Mouse (Mus musculus): ENCODE data around the gene Itga3.
A peak's percentile ranks its signal among the peaks of the same experiment; 100 is the strongest.

Itga3 gene

DNA sequence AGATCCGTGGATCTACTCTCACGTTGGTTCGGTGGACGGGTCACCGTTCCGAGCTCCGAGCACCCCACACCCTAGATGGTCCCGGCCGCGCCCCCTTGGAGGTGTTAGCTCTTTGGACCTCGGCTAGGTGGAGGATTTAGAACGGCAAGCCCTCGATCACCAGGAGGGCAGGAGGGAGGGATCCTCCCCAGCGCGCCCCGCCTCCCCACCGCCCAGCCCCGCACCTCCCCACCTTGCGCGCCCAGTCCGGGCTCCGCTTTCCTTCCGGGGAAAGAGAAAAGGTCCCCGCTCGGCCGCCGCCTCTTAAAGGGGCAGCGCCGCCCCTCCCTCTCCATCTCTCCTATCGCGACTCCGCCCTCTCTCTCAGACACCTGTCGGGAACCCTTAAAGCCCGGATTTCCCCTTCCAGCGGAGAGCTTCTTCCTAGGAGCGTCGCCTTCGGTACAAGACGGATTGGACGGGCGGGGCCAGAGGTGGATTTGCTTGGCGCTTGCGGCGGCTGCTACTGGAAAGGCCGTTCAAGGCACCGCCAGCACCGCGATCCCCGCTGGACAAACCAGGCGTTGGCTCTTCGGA, at the start of gene Itga3:
Itga3 (minus strand) TSS at position 266 of the 576 bp plus-strand sequence.
- peak in 1 of 2 experiments; percentile 14 for DNase-seq (ENCODE audit: low spot score in 2 of 2)

DNA sequence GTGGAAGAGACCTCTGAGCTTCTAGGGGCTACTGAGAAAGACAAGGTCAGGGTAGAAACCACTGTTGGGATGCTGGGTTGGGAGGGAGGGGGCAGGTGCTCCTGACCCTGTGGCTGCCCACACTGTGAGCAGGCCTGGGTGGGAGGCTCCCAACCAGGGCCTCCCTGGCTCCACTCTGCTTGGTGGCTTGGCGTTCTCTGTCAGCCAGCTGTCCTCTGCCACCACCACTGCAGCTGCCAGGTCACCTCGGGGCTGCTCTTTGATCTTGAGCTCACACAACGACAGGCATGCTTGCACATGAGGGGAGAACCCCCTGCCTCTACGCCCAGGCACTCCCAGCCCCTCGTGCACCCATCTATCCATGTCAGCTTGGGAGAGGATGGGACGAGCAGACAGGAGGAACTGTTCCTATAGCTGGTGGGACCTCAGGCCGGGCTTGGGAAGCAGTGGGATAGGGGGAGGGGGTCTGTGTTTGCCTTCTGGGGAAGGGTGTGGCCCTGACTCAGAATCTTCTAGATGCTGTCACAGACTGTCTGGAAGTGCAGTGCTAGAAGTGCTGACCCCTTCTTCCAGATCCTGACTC, 48.9 kb upstream of the Itga3 start:
- DNase-seq (ENCODE audit: low spot score in 2 of 2) = no peak

GRCm38 (mm10) chr11:95122100-95122489, 45.5 kb upstream of the Itga3 start:
- no peak for DNase-seq (ENCODE audit: low spot score in 2 of 2)

DNA sequence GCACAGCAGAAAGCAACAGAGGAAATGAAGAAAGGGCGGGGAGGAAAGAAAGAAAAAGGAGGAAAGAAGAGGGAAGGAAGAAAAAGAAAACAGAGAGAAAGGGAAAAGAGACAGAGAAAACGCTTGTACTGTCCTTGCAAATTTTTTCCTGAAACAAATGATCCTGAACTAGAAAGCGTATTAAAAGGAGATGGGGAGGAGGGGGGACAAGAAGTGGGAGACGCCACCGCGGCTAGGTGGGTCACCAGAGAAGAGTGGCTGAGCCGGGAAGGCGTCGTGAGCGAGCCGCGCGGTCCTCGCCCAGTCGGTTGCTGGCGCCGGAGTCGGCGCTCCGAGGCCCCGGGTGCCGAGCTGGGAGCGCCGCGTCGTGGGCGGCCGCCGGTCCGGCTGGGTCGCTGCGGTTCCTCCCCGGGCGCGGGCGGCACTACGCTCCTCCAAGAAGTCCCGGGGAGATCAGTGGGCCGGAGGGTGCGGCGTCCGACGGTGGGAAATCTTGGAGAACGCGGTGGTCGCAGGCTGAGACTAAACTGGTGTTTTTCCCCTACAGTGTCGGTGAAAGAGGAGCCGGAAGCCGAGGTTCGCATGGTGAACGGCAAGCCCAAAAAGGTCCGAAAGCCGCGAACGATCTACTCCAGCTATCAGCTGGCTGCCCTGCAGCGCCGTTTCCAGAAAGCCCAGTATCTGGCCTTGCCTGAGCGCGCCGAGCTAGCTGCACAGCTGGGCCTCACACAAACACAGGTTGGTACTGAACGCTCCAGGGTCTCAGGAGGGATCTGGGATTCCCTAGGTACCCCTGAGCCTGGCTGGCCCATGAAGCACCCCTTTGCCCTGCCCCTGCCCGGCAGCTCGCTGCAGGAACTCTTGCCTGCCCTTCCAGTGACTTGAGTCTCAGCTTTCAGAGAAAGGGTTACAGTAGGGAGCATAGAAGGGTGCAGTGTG, 44.8 kb upstream of the Itga3 start:
- DNase-seq (ENCODE audit: low spot score in 2 of 2) = no peak

GRCm38 (mm10) chr11:95120633-95121020, 44.0 kb upstream of the Itga3 start:
- DNase-seq (ENCODE audit: low spot score in 2 of 2) = no peak

DNA sequence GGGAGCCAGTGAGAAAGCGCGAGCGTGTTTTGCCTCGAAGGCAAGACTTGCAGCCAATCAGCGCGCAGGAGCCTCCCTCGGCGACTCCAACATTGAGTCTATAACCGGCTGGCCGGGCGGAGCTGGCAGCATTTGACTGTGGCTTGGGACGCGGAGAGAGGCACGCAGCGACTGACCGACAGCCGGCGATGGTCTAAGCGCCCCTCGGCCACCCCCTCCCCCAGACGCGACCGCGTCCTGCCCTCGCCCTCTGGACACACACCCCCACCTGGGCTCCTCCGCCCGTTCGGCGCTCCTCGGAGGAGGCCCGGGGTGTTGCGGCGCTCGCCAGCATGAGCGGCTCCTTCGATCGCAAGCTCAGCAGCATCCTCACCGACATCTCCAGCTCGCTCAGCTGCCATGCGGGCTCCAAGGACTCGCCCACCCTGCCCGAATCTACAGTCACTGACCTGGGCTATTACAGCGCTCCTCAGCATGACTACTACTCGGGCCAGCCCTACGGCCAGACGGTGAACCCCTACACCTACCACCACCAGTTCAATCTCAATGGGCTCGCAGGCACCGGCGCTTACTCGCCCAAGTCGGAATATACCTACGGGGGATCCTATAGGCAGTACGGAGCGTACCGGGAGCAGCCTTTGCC, 43.5 kb upstream of the Itga3 start, which contains the start of gene Dlx3:
Dlx3 (plus strand) TSS at position 130 of the 643 bp plus-strand sequence.
- DNase-seq (ENCODE audit: low spot score in 2 of 2) = no peak

DNA sequence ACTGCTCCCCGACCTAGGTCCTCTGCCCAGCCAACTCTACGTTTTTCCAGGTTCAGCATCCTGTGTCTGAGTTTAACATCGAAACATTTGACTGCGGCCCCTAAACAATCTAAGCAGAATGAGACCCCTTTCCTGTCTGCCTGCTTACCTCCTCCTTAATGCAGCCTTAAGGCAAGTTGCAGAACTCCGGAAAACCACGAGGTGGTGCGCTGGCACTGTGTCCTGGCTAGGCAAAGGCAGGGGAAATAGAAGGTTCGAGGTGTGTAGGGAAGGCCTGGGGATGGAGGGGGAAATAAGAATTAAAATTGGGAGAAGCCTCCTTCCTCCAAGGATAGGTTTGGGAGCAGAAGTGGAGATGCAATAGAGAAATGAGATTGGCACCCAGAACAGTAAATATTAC, 41.9 kb upstream of the Itga3 start:
- peak; percentile 37 to 39 for DNase-seq (ENCODE audit: low spot score in 2 of 2)

DNA sequence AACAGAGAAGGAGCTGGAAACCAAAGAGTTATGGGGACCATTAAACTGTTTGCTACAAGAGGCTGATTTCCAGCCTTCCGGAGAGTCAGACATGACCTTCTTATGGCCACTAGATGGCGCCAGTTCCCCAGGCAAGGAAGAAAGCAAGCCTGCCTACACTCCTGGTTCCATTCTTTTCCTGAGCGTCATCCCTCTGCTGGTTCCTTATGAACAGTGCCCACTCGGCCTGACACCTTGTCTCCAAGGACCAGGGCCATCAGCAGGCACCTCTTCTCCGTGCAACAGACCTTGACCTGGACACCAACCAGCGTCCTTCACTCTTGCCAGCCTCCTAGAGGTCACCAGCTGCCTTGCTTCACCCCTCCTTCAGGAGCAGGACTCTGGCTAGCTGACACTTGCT, 40.4 kb upstream of the Itga3 start:
- DNase-seq (ENCODE audit: low spot score in 2 of 2) = peak; percentile 53 to 59

DNA sequence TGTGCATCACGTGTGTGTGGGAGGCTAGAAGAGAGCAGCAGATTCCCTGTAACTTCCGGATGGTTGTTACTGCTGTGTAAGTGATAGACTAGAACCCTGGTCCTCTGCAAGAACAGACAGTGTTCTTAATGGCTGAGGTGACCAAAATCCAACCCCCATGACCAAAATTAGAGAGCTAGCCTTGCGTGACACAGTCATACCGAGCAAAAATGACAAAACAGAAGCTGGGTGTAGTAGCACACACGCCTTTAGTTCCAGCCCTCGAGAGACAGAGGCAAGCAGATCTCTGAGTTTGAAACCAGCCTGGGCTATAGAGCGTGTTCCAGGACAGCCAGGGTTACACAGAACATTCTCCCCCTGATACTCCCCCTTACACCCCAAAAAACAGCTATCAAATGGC, 33.5 kb upstream of the Itga3 start:
- no peak for DNase-seq (ENCODE audit: low spot score in 2 of 2)

GRCm38 (mm10) chr11:95109000-95109399, 32.4 kb upstream of the Itga3 start:
- no peak for DNase-seq (ENCODE audit: low spot score in 2 of 2)

- DNase-seq (ENCODE audit: low spot score in 2 of 2) = peak; percentile 31 to 55
Measured at GRCm38 (mm10) chr11:95106440-95107236, 30.0 kb upstream of the Itga3 start.

DNA sequence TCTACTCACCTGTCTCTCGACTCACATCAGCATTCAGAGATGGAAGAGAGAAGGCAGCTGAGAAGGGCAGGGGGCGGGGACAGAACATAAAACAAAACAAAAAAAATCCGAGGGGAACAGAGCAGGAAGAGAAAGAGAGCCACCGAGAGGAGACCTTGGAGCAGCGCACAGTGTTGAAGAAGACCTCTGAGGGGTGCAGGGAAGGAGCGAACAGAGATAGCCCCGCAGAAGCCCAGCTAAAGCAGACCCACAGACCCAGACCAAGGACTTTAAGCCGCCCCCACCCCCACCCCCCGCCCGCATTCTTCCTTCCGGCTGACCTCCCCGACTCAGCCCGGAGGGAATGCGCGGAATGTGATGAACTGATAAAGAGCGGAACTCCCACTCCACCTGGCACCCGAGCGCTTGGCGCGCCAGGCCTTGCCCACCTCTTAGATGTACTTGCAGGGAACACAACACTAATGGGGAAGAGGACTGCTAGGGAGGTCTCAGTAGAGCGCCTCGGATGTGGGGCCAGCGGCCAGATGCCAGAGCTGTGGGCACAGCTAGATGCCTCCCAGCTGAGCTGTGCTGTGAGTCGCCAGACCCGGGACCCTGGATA, 28.8 kb upstream of the Itga3 start:
- no peak for DNase-seq (ENCODE audit: low spot score in 2 of 2)

- no peak for DNase-seq (ENCODE audit: low spot score in 2 of 2)
Measured at GRCm38 (mm10) chr11:95104266-95104665, 27.7 kb upstream of the Itga3 start.

GRCm38 (mm10) chr11:95102161-95102904, 25.7 kb upstream of the Itga3 start:
- no peak for DNase-seq (ENCODE audit: low spot score in 2 of 2)

- DNase-seq (ENCODE audit: low spot score in 2 of 2) = no peak
Measured at GRCm38 (mm10) chr11:95101071-95101788, 24.6 kb upstream of the Itga3 start.

- no peak for DNase-seq (ENCODE audit: low spot score in 2 of 2)
Measured at GRCm38 (mm10) chr11:95100393-95100792, 23.8 kb upstream of the Itga3 start.

DNA sequence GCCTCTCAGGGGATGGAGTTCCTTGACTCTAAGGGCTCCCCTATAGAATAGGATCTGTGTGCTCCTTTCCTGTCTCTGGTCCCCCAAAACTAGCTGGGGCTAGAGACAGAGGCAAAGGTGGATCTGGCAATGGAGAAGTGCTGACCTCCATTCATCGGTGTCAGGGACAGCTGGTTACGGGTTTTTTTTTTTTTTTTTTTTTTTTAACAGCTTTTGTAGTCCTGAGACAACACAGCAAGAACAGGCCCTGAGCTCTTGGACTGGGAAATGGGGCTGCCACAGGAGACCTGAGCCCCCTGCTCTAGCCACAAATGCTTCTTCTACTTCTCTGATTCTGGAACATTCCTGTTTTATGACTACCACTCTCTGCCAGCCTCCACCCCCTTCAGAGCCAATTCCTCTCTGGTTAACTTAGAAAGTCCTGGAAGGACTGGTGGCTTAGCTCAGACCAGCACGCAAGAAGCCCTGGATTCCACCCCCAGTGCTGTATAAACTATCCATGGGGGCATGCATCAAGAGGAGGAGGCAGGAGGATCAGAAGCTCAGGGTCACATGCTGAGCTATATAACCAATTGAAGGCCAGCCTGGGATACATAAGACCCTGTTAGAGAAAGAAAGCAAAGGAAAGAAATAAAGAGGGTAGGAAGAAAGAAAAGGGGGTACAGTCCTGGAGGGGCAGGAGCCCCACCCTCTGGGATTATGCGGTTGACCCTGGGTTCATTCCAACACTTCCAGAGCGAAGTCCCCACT, 21.9 kb upstream of the Itga3 start:
- DNase-seq (ENCODE audit: low spot score in 2 of 2) = no peak

DNA sequence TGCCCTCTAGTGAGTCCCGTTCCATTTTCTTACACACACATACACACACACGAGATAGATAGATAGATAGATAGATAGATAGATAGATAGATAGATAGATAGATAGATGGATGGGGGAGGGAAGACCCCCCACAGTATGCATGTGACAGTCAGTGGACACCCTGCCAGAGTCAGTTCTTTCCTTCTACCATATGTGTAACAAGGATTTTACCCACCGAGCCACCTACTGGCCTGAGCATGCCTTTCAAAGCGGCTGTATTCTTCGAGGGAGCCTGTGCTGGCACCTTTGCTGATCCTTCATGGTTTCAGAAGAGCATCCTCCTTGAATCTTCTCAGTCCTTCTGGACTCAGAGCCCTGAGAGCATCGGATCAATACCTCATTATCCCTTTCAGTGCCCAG, 21.3 kb upstream of the Itga3 start:
- DNase-seq (ENCODE audit: low spot score in 2 of 2) = no peak
